Mouse (Mus musculus) heart, postnatal 0 days (tissue): ENCODE data around the gene Atp5g1. TPM values are rescaled to one million over a fixed set of nuclear protein-coding genes. Genes with fewer than 3 reads are reported as not detected.

Experiments
- ATAC-seq: fragments of 200-750 bp; cut with Nextera tagmentation; 2 replicates; pipeline ENCODE4 v1.8.0; 2017; ENCODE audit warnings: low read depth, moderate number of reproducible peaks, moderate library complexity; ENCODE audit not compliant: insufficient read depth
- DNase-seq: peaks from one replicate; pipeline ENCODE4 v3.0.0-alpha.2; 2016; ENCODE audit warnings: low spot score
- H3K27ac ChIP-seq: fragments of 300-500 bp; sonication (generic); 2 replicates; pipeline ENCODE4 v1.5.1; 2014; ENCODE audit warnings: low read depth, mild to moderate bottlenecking
- H3K27me3 ChIP-seq: fragments of 300-500 bp; sonication (generic); 2 replicates; pipeline ENCODE4 v1.6.1; 2014; ENCODE audit warnings: low read length, mixed read lengths; ENCODE audit not compliant: control insufficient read depth, insufficient read depth
- H3K36me3 ChIP-seq: fragments of 300-500 bp; sonication (generic); replicated peaks from 2 replicates; pipeline ENCODE4 v1.6.1; 2014; ENCODE audit warnings: low read length, mixed read lengths; ENCODE audit not compliant: control insufficient read depth, insufficient read depth
- H3K4me1 ChIP-seq: fragments of 300-500 bp; sonication (generic); 2 replicates; pipeline ENCODE4 v1.6.1; 2014; ENCODE audit warnings: antibody characterized with exemption; ENCODE audit not compliant: control insufficient read depth, insufficient read depth
- H3K4me2 ChIP-seq: fragments of 300-500 bp; sonication (generic); 2 replicates; pipeline ENCODE4 v1.6.1; 2014; ENCODE audit warnings: low read depth, mild to moderate bottlenecking, low read length, moderate library complexity
- H3K4me3 ChIP-seq: fragments of 300-500 bp; sonication (generic); 2 replicates; pipeline ENCODE4 v1.5.1; 2014; ENCODE audit warnings: low read depth, low read length
- H3K9ac ChIP-seq: fragments of 300-500 bp; sonication (generic); replicated peaks from 2 replicates; pipeline ENCODE4 v1.6.1; 2014; ENCODE audit warnings: low read depth, low read length, mixed read lengths
- H3K9me3 ChIP-seq: fragments of 300-500 bp; sonication (generic); replicated peaks from 2 replicates; pipeline ENCODE4 v1.6.1; 2016; ENCODE audit warnings: low read length; ENCODE audit not compliant: control insufficient read depth
- CTCF ChIP-seq: IDR thresholded peaks from 2 replicates; pipeline ENCODE4 v1.5.1; 2016; ENCODE audit warnings: antibody characterized with exemption, control low read depth, low read depth
- EP300 ChIP-seq: IDR thresholded peaks from 2 replicates; pipeline ENCODE4 v1.6.1; 2016; ENCODE audit warnings: antibody characterized with exemption, low read depth
- WGBS: fragments of 180-500 bp; shearing (Covaris S2); extraction: QIAGEN DNeasy Blood & Tissue Kit; methylation state at CpG from one replicate; pipeline ENCODE4 v1.1.7; 2014; 5-methylcytosine and 5-hydroxymethylcytosine counted together
- polyA plus RNA-seq: library from polyadenylated mRNA; unstranded; fragments of >200 nt; fragmentation: Nextera tagmentation; extraction: Ambion mirVana; gene quantifications from 2 replicates; pipeline ENCODE4 v1.2.1, GENCODE M21; 2015
- total RNA-seq: library from RNA; depleted of rRNA; stranded (reverse); fragments of >200 nt; gene quantifications from 2 replicates; pipeline ENCODE4 v1.2.3, GENCODE M21; 2014; ENCODE audit warnings: low replicate concordance

The Atp5g1 gene
- total and polyA plus RNA-seq, 2 experiments from 2014 or later: 4,197 to 4,840 TPM

GRCm38 (mm10) chr11:96093361-96093760 is 17.9 kb upstream of the Atp5g1 start:
- no peak overlapping the region for H3K4me2 ChIP-seq
- H3K4me3 ChIP-seq: no peak overlapping the region
- ATAC-seq (peak; percentile 73), DNase-seq (peak; percentile 67)
- H3K4me1 ChIP-seq: no peaks in the 10 kb centered on the region
- no peaks in the 10 kb centered on the region for H3K9me3 ChIP-seq
- TF ChIP-seq CTCF (peak; percentile 97), EP300 (no peak)
- H3K9ac ChIP-seq: no peak overlapping the region
- 5% methylated on average over 3 of the region's 3 CpGs for WGBS
- no peaks in the 10 kb centered on the region for H3K36me3 ChIP-seq
- peak overlapping the region; percentile 54 for H3K27ac ChIP-seq
- no peaks in the 10 kb centered on the region for H3K27me3 ChIP-seq

DNA sequence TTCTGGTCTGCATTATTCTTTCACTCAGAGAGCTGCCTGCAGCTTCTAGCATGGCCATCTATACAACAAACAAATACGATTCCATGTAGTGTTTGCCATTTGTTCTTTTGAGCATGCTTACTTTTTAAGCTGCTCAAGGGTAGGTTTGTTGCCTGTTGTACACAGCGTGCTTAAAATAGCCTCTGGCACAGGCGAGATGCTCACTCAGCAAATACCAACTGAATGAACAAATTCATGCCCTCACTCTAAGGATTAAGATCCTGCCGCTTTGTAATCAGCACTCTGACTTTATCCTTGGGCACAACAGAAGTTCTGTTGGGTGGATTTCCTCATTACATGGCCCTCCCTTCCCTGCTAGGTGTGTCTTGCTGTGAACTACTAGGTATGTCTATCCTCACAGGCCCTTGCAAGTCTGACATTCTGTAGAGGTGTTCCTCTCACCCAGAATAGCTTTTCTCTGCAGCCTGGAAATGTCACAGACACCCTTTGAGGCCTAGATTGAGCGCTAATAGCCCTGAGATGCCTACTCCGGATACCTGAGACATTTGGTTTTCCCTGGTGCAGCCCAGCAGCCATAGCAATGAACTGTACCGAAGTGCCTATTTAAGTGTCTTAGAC is 17.3 kb upstream of the Atp5g1 start:
- WGBS: 17% methylated on average over 7 of the region's 7 CpGs
- Histone ChIP-seq H3K4me2 (no peak overlapping the region), H3K4me3 (no peak overlapping the region), H3K27me3 (no peaks in the 10 kb centered on the region), H3K27ac (peak overlapping the region; percentile 54), H3K4me1 (no peaks in the 10 kb centered on the region), H3K9ac (no peak overlapping the region), H3K9me3 (peaks cover 5% of the 10 kb centered on the region; the same call in 1 of the 2 replicates), H3K36me3 (no peaks in the 10 kb centered on the region)
- ATAC-seq: peak; percentile 80
- TF ChIP-seq EP300 (no peak), CTCF (no peak)
- peak; percentile 58 for DNase-seq

DNA sequence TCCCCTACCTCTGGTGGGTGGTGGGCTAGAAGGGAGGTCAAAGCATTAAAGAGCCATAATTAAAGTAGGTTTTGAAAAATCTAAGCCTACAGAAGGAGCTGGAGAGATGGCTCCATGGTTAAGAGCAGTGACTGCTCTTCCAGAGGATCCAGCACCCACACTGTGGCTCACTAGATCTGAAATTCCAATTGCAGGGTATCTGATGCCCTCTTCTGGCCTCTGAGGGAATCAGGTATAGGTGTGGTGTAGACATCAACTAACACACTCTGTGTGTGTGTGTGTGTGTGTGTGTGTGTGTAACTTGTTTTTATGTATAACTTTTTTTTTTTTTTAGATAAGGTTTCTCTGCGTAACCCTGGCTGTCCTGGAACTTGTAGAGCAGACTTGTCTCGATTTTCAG is 15.6 kb upstream of the Atp5g1 start:
- H3K27me3 ChIP-seq: no peaks in the 10 kb centered on the region
- no peaks in the 10 kb centered on the region for H3K4me1 ChIP-seq
- TF ChIP-seq CTCF (peak; percentile 57), EP300 (no peak)
- H3K9ac ChIP-seq: no peak overlapping the region
- H3K4me3 ChIP-seq: no peak overlapping the region
- H3K36me3 ChIP-seq: no peaks in the 10 kb centered on the region
- H3K27ac ChIP-seq: no peak overlapping the region
- WGBS: 70% methylated on average over 2 of the region's 2 CpGs
- ATAC-seq (no peak), DNase-seq (no peak)
- no peak overlapping the region for H3K4me2 ChIP-seq
- peaks cover 5% of the 10 kb centered on the region; the same call in 1 of the 2 replicates for H3K9me3 ChIP-seq

DNA sequence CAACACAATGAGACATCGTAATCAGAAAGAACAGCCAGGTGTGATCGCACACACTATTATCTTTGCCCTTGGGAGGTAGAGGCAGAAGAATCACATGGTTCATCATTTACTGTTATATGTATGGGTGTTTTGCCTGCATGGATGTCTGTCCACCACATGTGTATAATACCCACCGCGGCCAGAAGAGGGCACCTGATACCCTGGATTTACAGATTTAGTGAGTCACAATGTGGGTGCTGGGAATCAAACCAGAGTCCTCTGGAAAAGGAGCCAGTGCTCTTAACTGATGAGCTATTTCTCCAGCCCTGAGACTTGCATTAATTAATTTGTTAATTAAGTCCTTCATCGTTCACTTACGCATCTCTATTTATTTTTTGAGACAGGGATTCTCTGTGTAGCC is 12.5 kb upstream of the Atp5g1 start:
- H3K27ac ChIP-seq: no peak overlapping the region
- no peak overlapping the region for H3K4me3 ChIP-seq
- no peak for ATAC-seq
- H3K27me3 ChIP-seq: no peaks in the 10 kb centered on the region
- H3K36me3 ChIP-seq: no peaks in the 10 kb centered on the region
- WGBS: 82% methylated on average over 6 of the region's 6 CpGs
- H3K9me3 ChIP-seq: peaks cover 5% of the 10 kb centered on the region; the same call in 1 of the 2 replicates
- H3K4me2 ChIP-seq: no peak overlapping the region
- H3K9ac ChIP-seq: no peak overlapping the region
- no peaks in the 10 kb centered on the region for H3K4me1 ChIP-seq
- TF ChIP-seq CTCF: no peak
- DNase-seq: no peak

DNA sequence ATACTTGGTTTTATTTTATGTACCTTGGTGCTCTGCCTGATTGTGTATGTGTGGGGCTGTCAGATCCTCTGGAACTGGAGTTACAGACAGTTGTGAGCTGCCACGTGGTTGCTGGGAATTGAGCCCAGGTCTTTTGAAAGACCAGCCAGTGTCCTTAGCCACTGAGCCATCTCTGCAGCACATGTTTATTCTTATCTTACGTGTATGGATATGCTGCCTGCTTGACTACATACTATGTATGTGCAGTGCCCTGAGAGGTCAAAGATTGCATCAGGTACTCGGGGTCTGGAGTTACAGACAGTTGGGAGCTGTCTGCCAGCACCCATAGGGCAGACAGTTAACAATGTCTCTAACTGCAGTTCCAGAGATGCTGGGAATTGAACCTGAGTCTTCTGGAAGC is 7.2 kb upstream of the Atp5g1 start:
- H3K9me3 ChIP-seq: no peaks in the 10 kb centered on the region
- H3K27me3 ChIP-seq: no peaks in the 10 kb centered on the region
- H3K36me3 ChIP-seq: no peaks in the 10 kb centered on the region
- H3K9ac ChIP-seq: no peak overlapping the region
- no peak overlapping the region for H3K4me2 ChIP-seq
- no peak overlapping the region for H3K4me3 ChIP-seq
- TF ChIP-seq CTCF: no peak
- no peaks in the 10 kb centered on the region for H3K4me1 ChIP-seq
- DNase-seq: no peak
- 62% methylated on average over 3 of the region's 3 CpGs for WGBS
- H3K27ac ChIP-seq: no peak overlapping the region
- no peak for ATAC-seq

- Histone ChIP-seq H3K4me3 (no peak overlapping the region), H3K9me3 (no peaks in the 10 kb centered on the region), H3K4me1 (0 out of 2 replicates have a peak, but pooled peaks cover 5% of the 10 kb centered on the region), H3K27ac (no peak overlapping the region), H3K9ac (no peak overlapping the region), H3K36me3 (no peaks in the 10 kb centered on the region), H3K4me2 (no peak overlapping the region), H3K27me3 (no peaks in the 10 kb centered on the region)
- 63% methylated on average over 5 of the region's 5 CpGs for WGBS
- DNase-seq (no peak), ATAC-seq (no peak)
- TF ChIP-seq EP300 (no peak), CTCF (no peak)
These were observed 5.3 kb upstream of the Atp5g1 start for GRCm38 (mm10) chr11:96080736-96081135.
